Mouse (Mus musculus) skeletal muscle tissue, adult 2 months (tissue): Measurements from ENCODE around the gene H1fx.
A peak's percentile ranks its signal among the peaks of the same experiment; 100 is the strongest.
"Not testable (repeated sequence)": the region's sequence is repeated elsewhere in the genome, so short reads cannot be mapped to it uniquely, and the experiment has no call there.

ENCODE experiments used
- DNase-seq: peaks from one replicate; pipeline ENCODE4 v3.0.0-alpha.2; 2012; ENCODE audit warnings: low read depth, low spot score

H1fx gene

DNA sequence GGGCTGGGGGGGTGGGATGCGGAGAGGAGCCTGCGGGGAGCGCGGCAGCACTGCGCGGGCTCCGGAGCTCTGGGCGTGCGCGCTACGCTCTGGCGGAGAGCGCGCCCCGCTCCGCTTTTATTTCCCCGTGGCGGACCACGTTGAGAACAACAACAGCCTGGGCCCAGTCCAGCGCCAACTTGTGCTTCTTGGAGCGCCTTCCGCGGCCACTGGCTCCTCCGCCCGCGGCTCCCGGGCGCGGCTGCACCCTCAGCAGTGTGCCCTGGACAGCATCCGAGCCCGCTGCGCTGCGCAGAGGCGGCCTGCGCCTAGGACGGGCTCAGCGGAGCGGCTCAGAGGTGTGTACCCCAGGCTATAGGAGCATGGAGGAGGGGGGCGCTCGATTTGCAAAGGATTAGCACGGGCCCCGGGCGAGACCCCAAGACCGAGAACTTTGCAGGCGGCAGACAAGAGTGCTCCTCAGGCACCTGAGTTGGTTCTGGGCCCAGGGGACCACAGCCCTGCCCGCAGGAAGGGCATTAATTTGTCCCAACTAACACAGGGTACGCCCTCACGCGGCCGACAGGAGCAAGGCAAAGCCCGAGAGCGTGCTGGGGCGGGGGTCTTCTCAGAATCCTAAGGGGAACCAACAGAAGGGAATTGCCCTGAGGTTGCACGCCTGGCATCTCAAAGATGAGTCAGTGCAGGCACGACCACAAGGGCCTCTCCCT lies at the start of gene H1fx:
H1fx (minus strand) TSS at position 91 of the 710 bp plus-strand sequence.
- DNase-seq, result no peak

DNA sequence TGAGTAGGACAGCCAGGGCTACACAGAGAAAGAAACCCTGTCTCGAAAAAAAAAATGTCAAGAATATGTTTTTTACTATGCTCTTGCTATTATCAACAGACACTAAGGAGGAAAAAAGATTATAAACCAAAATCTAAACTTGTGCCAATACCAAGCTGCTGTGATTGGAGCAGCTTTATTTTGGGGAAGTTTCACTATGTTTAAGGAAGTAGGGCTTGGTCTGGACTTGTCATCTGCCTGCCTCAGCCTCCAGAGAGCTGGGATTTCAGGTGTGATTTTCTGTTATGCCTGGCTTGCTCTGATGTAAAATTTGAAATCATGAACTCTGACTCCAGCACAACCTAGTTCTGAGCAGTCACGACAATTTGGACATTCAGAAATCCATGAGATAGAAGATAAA lies 49.0 kb upstream of the H1fx start:
- DNase-seq, result no peak

DNA sequence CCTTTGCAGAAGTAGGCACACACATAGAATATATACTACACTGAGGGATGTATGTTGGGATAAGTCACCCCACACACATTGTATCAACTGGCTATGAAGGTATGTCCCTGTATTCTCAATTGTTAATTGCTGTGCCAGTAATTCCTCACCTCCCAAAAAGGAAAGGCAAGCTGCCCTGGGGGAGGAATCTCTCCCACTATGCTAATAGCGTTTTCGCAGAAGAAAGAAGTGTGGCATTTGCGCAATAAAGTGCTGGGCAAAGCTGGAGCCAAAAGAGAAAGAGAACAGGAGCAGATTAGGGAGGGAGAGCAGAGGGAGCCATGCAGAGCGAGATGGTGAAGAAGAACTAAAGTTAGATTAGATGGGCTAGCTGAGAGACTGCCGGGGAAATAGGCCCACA lies 46.0 kb upstream of the H1fx start:
- no peak for DNase-seq

- DNase-seq, result no peak
Measured at GRCm38 (mm10) chr6:88023316-88023890, 42.0 kb upstream of the H1fx start.

DNA sequence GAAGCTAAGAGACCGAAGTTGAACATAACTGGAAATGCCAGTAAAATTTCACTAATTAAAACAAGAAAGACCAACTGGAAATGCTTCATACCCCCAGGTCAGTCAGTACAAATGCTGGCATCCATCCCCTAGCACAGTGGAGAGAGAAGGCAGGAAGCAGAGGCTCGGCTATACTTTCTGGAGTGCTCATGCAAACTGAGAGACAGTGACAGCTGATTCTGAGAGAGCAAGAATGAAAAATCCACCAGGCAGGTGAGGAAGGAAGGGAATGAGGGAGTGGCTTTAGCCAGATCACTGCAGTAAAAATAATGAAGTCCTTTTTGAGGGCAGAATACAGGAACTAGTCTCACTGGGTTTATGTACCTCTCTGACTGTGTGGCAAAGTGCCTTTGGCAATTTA lies 37.7 kb upstream of the H1fx start:
- DNase-seq, result no peak

DNA sequence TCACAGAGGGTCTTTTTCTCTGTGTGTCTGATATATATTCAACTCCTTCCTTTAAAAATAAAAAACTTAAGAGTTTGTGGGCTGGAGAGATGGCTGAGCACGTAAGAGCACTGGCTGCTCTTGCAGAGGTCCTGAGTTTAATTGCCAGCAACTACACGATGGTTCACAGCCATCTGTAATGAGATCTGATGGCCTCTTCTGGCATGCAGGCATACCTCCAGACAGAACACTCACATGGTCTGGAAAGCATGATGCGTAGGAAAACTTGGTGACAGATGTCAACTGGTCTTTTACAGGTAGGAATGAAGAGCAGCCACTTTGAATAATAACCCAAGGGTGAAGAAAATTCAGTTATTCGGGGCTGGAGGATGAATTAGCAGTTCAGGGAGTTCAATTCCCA lies 36.4 kb upstream of the H1fx start:
- DNase-seq, result peak; percentile 75

DNA sequence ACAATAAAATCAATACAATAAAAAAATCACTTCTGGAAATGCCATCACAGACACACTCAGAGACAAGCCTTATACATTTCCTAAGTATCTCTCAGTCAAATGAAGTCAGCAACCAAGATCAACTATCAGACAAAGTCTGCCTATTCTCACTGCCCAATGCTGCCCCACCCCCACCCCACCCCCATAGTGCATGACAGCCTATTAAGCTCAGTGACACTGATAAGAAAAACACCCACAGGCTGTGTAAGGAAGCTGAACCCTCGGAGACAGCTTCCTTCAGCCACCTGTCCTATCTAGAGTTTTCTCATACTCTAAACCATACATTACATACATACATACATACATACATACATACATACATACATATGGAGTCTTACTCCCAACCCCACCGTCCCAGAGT lies 34.4 kb upstream of the H1fx start:
- DNase-seq, result no peak

DNA sequence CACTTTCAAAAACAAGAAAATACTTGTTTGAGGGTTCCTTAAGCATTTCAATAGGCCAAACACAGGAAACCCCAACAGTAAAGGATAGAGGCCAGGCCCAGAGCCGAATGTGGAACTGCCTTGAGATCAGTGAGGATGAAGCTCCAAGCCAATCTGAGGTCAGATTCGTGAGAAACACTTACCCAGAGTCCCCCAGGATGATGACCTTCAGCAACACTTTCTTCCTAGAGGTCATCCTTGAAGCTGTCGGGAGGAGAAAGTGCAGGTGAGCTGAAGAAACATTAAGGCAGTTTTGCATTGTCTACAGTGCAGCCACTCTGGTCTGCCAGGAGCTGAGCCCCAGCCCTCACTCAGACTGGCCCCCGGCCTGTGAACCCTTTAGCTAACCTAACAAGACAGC lies 32.0 kb upstream of the H1fx start:
- DNase-seq, result no peak

GRCm38 (mm10) chr6:88012601-88013000 lies 31.2 kb upstream of the H1fx start:
- DNase-seq, result no peak

- DNase-seq, result not testable (repeated sequence)
Measured at GRCm38 (mm10) chr6:88011106-88011505, 29.7 kb upstream of the H1fx start.

GRCm38 (mm10) chr6:88009209-88009608 lies 27.8 kb upstream of the H1fx start:
- DNase-seq, result no peak

DNA sequence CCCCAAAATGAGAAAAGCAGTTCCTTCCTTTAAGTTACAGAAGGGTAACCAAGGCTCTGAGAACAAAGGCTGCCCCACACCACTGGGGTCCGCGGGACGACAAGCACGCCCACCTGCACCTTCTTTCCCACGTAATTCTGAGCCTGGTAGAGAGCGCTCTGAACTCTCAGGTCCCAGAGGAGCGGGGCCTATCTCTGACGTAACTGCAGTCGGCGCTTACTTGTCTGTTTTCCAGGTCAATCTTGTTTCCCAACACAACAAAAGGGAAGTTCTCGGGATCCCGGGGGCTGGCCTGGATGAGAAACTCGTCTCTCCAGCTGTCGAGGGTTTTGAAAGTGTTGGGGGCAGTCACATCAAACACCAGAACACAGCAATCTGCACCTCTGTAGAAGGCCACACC lies 23.3 kb upstream of the H1fx start:
- not testable (repeated sequence) for DNase-seq

DNA sequence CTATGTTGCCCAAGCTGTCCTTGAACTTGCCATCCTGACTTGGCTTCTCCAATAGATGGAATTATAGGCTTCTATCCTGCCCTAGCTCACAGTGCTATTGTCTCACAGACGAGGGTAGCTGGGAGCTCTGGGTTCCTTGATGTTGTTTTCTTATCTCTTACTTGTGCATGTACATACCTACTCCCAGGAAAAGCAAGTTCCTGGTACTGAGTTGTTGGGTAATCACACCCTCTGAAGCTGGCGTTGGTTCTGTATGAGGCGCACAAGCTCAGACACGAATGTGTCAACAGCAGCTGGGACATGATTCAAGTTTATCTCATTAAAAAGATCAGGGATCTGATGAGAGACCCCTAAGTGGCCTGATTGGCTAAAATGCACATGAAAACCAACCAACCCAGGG lies 22.0 kb upstream of the H1fx start:
- no peak for DNase-seq

- DNase-seq, result no peak
Measured at GRCm38 (mm10) chr6:87998358-87998757, 16.9 kb upstream of the H1fx start.

DNA sequence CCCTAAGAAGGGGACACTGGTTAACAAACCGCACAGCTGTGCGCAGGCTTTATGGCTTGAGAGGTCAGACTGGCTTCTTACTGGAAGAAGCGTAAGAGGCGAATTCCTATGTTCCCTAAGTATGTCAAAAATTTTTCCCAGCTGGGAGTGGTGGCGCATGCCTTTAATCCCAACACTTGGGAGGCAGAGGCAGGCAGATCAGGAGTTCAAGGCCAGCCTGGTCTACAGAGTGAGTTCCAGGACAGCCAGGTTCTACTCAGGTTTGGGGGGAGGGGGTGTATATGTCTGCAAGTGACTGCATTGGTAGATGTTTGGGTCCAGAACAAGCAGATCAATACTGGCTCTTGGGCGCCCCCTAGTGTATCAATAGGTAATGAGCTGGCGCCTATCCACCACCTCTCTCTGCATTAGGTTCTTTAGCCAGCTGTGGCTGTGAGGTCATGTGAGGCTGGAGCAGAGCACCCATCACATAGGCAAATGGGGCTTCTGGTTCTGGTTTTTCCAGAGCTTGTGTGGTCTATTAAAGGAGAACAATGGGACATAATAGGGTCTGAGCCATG lies 16.3 kb upstream of the H1fx start:
- DNase-seq, result peak; percentile 42

DNA sequence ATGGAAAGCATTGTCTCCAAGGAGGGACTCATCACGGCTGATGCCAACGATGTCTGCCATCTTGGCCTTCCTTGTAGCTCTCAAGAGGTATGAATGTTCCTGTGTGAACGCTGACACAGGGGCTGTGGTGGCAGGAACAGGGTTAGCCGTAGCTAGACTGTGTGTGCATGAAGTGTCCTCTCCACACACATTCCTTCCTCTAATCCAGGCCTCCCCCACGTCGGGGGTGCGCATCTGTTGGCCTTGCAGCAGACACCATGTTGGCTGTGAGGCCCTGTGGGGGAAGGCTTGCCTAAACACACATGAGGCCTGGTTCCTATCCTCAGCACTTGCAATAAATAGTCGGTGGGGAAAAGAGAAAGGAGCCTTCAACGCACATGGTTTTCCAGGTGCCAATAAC lies 15.2 kb upstream of the H1fx start:
- DNase-seq, result no peak

DNA sequence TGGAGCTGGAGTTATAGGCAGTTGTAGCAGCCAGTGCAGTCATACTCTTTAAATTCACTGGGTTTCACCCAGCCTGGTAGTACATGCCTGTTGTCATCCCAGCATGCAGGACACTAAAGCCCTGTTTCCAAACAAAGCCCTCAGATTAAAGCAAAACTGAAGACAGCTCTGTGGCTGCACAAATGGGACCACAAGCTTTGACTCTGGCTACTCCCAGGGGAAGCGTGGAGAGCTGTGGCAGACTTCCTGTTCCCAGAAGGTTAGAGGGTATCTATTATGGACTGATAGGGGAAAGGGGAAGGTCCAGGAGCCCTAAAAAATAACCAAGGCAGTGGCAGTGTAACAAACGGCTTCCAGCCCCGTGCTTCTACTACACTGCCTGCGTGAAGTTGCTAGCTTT lies 14.1 kb upstream of the H1fx start:
- no peak for DNase-seq

- DNase-seq, result no peak
Measured at GRCm38 (mm10) chr6:87993790-87994571, 12.5 kb upstream of the H1fx start.

- DNase-seq, result peak; percentile 56
Measured at GRCm38 (mm10) chr6:87992733-87993132, 11.3 kb upstream of the H1fx start.

DNA sequence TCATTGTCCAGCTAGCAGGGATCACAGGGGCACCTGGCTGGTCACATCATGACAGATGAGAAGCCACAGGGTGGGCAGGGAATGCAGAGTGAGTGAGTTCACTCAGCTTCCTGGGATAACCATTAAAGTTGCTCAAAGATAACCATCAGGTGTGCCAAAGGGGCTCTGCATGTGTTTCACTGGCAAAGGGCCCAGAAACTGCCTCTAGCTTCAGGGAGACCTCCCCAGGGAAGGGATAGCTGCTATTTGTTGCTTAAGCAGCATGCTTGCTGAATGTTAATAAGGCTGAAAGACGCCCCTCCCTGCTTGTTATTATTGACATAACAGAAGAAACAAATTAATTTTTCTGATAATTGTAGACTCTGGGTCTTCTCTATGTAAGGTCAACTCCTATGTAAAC lies 10.4 kb upstream of the H1fx start:
- DNase-seq, result no peak

GRCm38 (mm10) chr6:87991216-87991615 lies 9.8 kb upstream of the H1fx start:
- DNase-seq, result no peak

DNA sequence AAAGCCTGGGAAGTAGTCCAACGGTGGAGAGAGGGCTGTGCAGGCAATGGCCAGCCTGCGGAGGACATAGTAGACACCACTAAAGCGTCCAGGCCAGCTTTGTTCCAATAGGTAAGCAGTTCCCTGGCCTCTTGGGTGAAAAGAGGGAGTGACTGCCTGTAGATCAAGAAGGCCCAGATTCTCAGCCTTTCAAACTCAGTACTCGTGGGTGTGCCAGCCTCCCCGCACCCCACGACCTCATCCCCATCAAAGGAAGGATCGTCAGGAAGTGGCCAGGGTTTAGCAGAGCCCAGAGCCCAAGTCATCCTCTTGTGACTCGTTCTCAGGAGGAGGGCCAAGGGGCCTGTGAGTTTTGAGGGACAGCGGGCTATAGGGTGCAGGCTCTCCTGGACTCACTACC lies 1.1 kb upstream of the H1fx start:
- DNase-seq, result no peak
